Mouse (Mus musculus) limb, embryonic 14.5 days (tissue): Measurements from ENCODE around the gene Rab27a. TPM values are rescaled to one million over a fixed set of nuclear protein-coding genes. Genes with fewer than 3 reads are reported as not detected.

ENCODE experiments used
- ATAC-seq: fragments of 200-750 bp; cut with Nextera tagmentation; 2 replicates; pipeline ENCODE4 v1.8.0; 2017; ENCODE audit warnings: low read depth, moderate number of reproducible peaks, moderate TSS enrichment; ENCODE audit not compliant: low FRiP score
- DNase-seq: peaks from one replicate; pipeline ENCODE4 v3.0.0-alpha.2; 2015; ENCODE audit warnings: low spot score
- H3K27ac ChIP-seq: fragments of 300-500 bp; sonication (generic); replicated peaks from 2 replicates; pipeline ENCODE4 v1.5.1; 2014; ENCODE audit warnings: low read depth, mild to moderate bottlenecking, low read length, moderate library complexity, mixed read lengths
- H3K27me3 ChIP-seq: fragments of 300-500 bp; sonication (generic); 2 replicates; pipeline ENCODE4 v1.6.1; 2014; ENCODE audit warnings: low read length, mixed read lengths; ENCODE audit not compliant: control insufficient read depth, insufficient read depth
- H3K36me3 ChIP-seq: fragments of 300-500 bp; sonication (generic); 2 replicates; pipeline ENCODE4 v1.6.1; 2014; ENCODE audit warnings: mild to moderate bottlenecking, low read length, moderate library complexity, mixed read lengths; ENCODE audit not compliant: control insufficient read depth, insufficient read depth
- H3K4me1 ChIP-seq: fragments of 300-500 bp; sonication (generic); 2 replicates; pipeline ENCODE4 v1.6.1; 2014; ENCODE audit warnings: antibody characterized with exemption, low read length, mixed read lengths; ENCODE audit not compliant: control insufficient read depth, insufficient read depth
- H3K4me2 ChIP-seq: fragments of 300-500 bp; sonication (generic); replicated peaks from 2 replicates; pipeline ENCODE4 v1.6.1; 2014; ENCODE audit warnings: low read depth, mild to moderate bottlenecking, low read length, moderate library complexity; ENCODE audit not compliant: severe bottlenecking
- H3K4me3 ChIP-seq: fragments of 300-500 bp; sonication (generic); replicated peaks from 2 replicates; pipeline ENCODE4 v1.5.1; 2014; ENCODE audit warnings: low read length
- H3K9ac ChIP-seq: fragments of 300-500 bp; sonication (generic); 2 replicates; pipeline ENCODE4 v1.6.1; 2014; ENCODE audit warnings: mild to moderate bottlenecking, low read depth, low read length, moderate library complexity; ENCODE audit not compliant: severe bottlenecking
- H3K9me3 ChIP-seq: fragments of 300-500 bp; sonication (generic); 2 replicates; pipeline ENCODE4 v1.6.1; 2016; ENCODE audit warnings: low read length; ENCODE audit not compliant: control insufficient read depth
- POLR2A ChIP-seq: fragments of 200-500 bp; IDR thresholded peaks from 2 replicates; pipeline ENCODE4 v1.8.0; 2012; ENCODE audit warnings: inconsistent platforms, mild to moderate bottlenecking, moderate library complexity, borderline replicate concordance; ENCODE audit not compliant: insufficient read depth, insufficient read length; ENCODE audit errors: extremely low read depth
- WGBS: fragments of 180-500 bp; shearing (Covaris S2); extraction: QIAGEN DNeasy Blood & Tissue Kit; methylation state at CpG from one replicate; pipeline ENCODE4 v1.1.7; 2014; 5-methylcytosine and 5-hydroxymethylcytosine counted together
- polyA plus RNA-seq, 2 experiments: library from polyadenylated mRNA; depleted of rRNA in 1 of 2; stranded (reverse) in 1 of 2; unstranded in 1 of 2; fragments of >200 nt; fragmentation: Nextera tagmentation in 1 of 2; extraction: Ambion mirVana in 1 of 2; gene quantifications; 2 replicates each; pipeline versions ENCODE4 v1.2.1 to v1.2.3; 2012 to 2014

The Rab27a gene
- polyA plus RNA-seq, 2 experiments = 2.8 to 5.7 TPM

DNA sequence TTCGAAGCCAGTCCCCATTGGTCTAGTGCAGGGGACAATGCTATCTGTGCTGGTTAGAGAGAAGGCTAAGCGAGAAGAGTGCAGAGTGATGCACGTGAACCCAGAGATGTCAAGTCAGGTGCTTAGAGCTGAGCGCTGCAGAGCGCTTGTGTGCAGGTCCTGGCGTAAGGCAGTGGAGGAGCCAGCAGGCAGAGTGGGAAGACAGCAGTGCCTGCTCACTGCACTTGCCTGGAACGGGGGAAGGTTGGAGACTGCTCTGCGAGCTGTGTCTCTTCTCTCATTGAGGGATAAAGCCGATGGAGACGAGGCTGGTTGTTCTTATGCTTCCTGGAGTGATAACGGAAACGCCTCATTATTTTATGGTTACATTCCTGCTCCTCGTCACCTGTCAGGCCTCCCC, 29.9 kb upstream of the Rab27a start:
- DNase-seq (no peak), ATAC-seq (no peak)
- Histone ChIP-seq H3K27ac (no peak overlapping the region), H3K4me3 (no peak overlapping the region), H3K27me3 (no peaks in the 10 kb centered on the region), H3K9me3 (no peaks in the 10 kb centered on the region), H3K4me2 (no peak overlapping the region), H3K9ac (no peak overlapping the region), H3K4me1 (no peaks in the 10 kb centered on the region), H3K36me3 (peaks cover 84% of the 10 kb centered on the region)
- 76% methylated on average over 13 of the region's 13 CpGs for WGBS
- no peak for TF ChIP-seq POLR2A

DNA sequence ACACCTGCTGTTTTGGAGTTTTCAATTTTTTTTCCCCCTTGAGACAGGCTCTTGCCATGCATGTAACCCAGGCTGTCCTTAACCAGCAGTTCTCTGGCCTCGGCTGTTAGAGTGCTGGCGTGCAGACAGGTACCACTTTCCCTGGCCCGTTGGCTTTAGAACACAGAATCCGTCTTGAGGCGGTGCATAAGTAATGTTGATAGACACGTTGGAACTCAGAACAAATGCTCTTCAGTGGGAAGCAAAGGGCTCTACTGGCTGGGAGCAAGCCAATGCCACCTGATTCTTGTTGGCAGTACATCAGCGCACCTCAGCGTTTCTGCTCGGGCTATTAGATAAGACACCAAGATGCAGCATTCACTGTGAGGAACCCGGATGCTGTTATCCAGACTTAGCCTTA, 24.8 kb upstream of the Rab27a start:
- Histone ChIP-seq H3K9ac (no peak overlapping the region), H3K4me2 (no peak overlapping the region), H3K4me1 (no peaks in the 10 kb centered on the region), H3K9me3 (no peaks in the 10 kb centered on the region), H3K27me3 (no peaks in the 10 kb centered on the region), H3K4me3 (no peak overlapping the region), H3K27ac (no peak overlapping the region), H3K36me3 (peaks cover 71% of the 10 kb centered on the region)
- ATAC-seq (no peak), DNase-seq (no peak)
- no peak for TF ChIP-seq POLR2A
- WGBS = 94% methylated on average over 10 of the region's 10 CpGs

DNA sequence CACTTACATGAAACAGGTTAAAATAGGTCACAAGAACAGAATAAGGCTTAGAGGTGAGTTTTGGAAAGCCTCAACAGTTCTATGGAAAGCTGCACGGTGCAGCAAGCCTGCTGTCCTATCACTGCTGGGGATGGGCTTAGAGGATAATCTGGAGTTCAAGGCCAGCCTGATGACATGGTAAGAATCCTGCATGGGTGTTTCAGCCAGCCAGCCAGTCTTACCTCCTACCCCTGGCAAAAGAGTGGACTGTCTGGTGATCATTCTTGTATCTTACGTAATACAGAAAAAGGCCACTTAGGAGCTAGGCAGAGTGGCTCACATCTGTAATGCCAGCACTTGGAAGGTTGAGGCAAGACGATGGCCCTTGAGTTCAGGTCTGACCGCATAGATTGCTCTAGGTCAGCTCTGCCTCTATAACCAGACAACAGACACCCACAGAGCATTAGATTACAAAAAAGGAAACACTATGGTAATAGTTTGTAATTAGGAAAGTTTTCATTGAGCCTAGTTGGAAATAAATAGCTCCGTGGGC, 24.0 kb upstream of the Rab27a start:
- Histone ChIP-seq H3K9me3 (no peaks in the 10 kb centered on the region), H3K27ac (no peak overlapping the region), H3K4me2 (no peak overlapping the region), H3K4me1 (no peaks in the 10 kb centered on the region), H3K27me3 (no peaks in the 10 kb centered on the region), H3K36me3 (peaks cover 65% of the 10 kb centered on the region), H3K9ac (no peak overlapping the region), H3K4me3 (no peak overlapping the region)
- DNase-seq (no peak), ATAC-seq (no peak)
- TF ChIP-seq POLR2A = no peak
- 93% methylated on average over 5 of the region's 5 CpGs for WGBS

DNA sequence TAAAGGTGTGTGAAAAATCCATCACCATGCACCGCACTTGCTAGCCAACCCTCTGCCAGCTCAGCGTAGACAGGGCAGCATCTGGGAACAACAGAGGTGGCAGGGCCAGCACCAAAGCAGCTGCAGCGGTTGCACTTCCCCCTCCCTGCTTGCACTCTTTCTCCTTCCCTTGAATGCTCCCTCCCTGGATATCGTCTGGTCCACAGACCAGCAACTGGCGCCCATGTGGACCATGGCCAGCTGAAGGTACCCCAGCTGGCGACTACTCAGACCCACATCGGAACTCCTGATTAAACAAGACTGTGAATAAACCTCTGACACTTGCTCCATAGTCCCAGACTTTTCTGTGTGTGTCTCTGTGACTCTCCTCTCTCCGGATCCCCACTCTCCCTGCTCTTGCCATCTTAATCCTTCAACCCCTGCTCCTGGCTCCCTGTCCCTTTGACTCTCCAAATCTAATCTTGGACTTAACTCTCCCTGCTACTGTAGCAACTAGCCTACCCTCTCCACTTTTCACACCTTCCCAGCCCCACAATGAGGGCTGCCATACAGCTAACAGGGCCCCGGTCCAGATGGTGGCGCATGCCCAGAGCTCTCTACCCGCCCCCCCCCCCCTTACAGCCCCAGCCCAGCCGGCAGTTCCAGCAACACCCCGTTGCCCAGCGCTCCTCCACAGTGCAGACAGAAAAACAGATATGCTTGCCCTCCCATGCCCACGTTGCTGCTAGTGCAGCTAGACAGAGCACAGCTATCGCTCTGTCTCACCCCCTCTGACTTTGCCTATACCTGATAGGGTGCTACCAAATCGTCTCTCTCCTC, 18.6 kb upstream of the Rab27a start:
- Histone ChIP-seq H3K4me3 (peak overlapping the region; percentile 16), H3K36me3 (peaks cover 31% of the 10 kb centered on the region), H3K4me1 (no peaks in the 10 kb centered on the region), H3K4me2 (peak overlapping the region; percentile 35; the same call in 1 of the 2 replicates), H3K27me3 (no peaks in the 10 kb centered on the region), H3K9me3 (no peaks in the 10 kb centered on the region), H3K9ac (peak overlapping the region; percentile 16; the same call in 1 of the 2 replicates), H3K27ac (no peak overlapping the region)
- TF ChIP-seq POLR2A = no peak
- DNase-seq = no peak
- ATAC-seq = peak; percentile 55; the same call in 1 of the 2 replicates
- WGBS = 26% methylated on average over 16 of the region's 17 CpGs

DNA sequence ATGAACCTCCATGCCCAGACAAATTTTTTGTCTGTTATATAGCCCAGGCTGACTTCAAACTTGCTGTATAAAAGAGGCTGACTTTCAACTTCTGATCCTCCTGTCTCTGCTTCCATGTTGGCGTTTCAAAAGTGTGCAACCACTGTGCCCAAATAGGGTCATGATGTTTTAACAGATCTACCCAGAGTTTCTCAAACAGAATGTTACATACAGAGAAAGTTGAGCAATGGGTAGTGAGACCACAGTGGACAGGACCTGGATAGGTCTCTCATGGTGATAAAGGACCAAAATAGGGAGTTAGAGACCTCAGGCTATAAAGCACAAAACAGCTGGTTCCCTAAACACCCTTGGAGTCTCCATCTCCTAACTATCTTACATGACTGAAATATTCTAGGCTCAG, 14.2 kb upstream of the Rab27a start:
- TF ChIP-seq POLR2A = no peak
- DNase-seq = no peak
- peaks cover 48% of the 10 kb centered on the region for H3K36me3 ChIP-seq
- H3K9ac ChIP-seq = no peak overlapping the region
- no peak overlapping the region for H3K4me2 ChIP-seq
- 96% methylated on average over 1 of the region's 1 CpGs for WGBS
- no peaks in the 10 kb centered on the region for H3K9me3 ChIP-seq
- H3K27me3 ChIP-seq = no peaks in the 10 kb centered on the region
- H3K4me1 ChIP-seq = no peaks in the 10 kb centered on the region
- ATAC-seq = no peak
- H3K27ac ChIP-seq = no peak overlapping the region
- no peak overlapping the region for H3K4me3 ChIP-seq

DNA sequence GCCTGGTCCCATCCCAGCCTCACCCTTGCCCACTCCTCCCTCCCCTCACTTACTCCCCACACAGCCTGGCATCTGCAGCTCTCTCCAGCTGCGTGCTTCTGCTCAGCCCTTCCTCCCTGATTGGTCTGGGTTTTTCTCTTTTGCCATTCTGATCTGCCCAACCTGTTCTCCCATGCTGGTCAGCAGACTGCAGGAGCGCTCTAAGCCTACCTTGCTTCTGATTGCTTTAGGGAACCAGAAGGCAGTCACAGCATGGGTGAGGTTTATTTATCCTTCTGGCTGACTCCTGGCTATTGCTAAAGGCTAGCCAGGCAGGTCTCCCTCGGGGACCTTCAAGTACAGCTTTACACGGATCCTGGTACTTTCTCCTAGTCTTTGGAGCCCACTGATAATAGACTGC, 13.2 kb upstream of the Rab27a start:
- Histone ChIP-seq H3K27me3 (no peaks in the 10 kb centered on the region), H3K27ac (no peak overlapping the region), H3K4me3 (no peak overlapping the region), H3K36me3 (peaks cover 55% of the 10 kb centered on the region), H3K4me2 (no peak overlapping the region), H3K9ac (no peak overlapping the region), H3K9me3 (no peaks in the 10 kb centered on the region), H3K4me1 (no peaks in the 10 kb centered on the region)
- 82% methylated on average over 4 of the region's 4 CpGs for WGBS
- DNase-seq (no peak), ATAC-seq (no peak)
- TF ChIP-seq POLR2A = no peak
